Mouse (Mus musculus) heart, embryonic 15.5 days (tissue): ENCODE data around the gene Mat2a. TPM values are rescaled to one million over a fixed set of nuclear protein-coding genes. Genes with fewer than 3 reads are reported as not detected.
"Not testable (repeated sequence)": the region's sequence is repeated elsewhere in the genome, so short reads cannot be mapped to it uniquely, and the experiment has no call there.

ENCODE experiments used
- ATAC-seq: fragments of 200-750 bp; cut with Nextera tagmentation; replicated peaks from 2 replicates; pipeline ENCODE4 v1.8.0; 2017; ENCODE audit warnings: low read depth, moderate TSS enrichment; ENCODE audit not compliant: insufficient number of reproducible peaks, insufficient read depth, low FRiP score
- H3K27ac ChIP-seq: fragments of 300-500 bp; sonication (generic); 2 replicates; pipeline ENCODE4 v1.5.1; 2015; ENCODE audit warnings: mild to moderate bottlenecking, inconsistent platforms
- H3K27me3 ChIP-seq: fragments of 300-500 bp; sonication (generic); 2 replicates; pipeline ENCODE4 v1.6.1; 2015; ENCODE audit warnings: inconsistent platforms
- H3K36me3 ChIP-seq: fragments of 300-500 bp; sonication (generic); 2 replicates; pipeline ENCODE4 v1.6.1; 2015; ENCODE audit warnings: mild to moderate bottlenecking, inconsistent platforms
- H3K4me1 ChIP-seq: fragments of 300-500 bp; sonication (generic); replicated peaks from 2 replicates; pipeline ENCODE4 v1.6.1; 2015; ENCODE audit warnings: inconsistent platforms
- H3K4me2 ChIP-seq: fragments of 300-500 bp; sonication (generic); 2 replicates; pipeline ENCODE4 v1.6.1; 2015; ENCODE audit warnings: inconsistent platforms, mild to moderate bottlenecking, moderate library complexity
- H3K4me3 ChIP-seq: fragments of 300-500 bp; sonication (generic); 2 replicates; pipeline ENCODE4 v1.5.1; 2015; ENCODE audit warnings: mild to moderate bottlenecking, inconsistent platforms
- H3K9ac ChIP-seq: fragments of 300-500 bp; sonication (generic); 2 replicates; pipeline ENCODE4 v1.6.1; 2015; ENCODE audit warnings: mild to moderate bottlenecking, inconsistent platforms
- H3K9me3 ChIP-seq: fragments of 300-500 bp; sonication (generic); replicated peaks from 2 replicates; pipeline ENCODE4 v1.6.1; 2016; ENCODE audit warnings: inconsistent platforms
- WGBS: fragments of 180-500 bp; shearing (Covaris S2); methylation state at CpG from one replicate; pipeline ENCODE4 v1.1.7; 2015; ENCODE audit warnings: mixed read lengths; 5-methylcytosine and 5-hydroxymethylcytosine counted together
- polyA plus RNA-seq: library from polyadenylated mRNA; unstranded; fragments of >200 nt; fragmentation: Nextera tagmentation; extraction: Ambion mirVana; gene quantifications from 2 replicates; pipeline ENCODE4 v1.2.1, GENCODE M21; 2015

Gene Mat2a
- polyA plus RNA-seq, 1 experiment from 2014 or later, result 247 TPM

DNA sequence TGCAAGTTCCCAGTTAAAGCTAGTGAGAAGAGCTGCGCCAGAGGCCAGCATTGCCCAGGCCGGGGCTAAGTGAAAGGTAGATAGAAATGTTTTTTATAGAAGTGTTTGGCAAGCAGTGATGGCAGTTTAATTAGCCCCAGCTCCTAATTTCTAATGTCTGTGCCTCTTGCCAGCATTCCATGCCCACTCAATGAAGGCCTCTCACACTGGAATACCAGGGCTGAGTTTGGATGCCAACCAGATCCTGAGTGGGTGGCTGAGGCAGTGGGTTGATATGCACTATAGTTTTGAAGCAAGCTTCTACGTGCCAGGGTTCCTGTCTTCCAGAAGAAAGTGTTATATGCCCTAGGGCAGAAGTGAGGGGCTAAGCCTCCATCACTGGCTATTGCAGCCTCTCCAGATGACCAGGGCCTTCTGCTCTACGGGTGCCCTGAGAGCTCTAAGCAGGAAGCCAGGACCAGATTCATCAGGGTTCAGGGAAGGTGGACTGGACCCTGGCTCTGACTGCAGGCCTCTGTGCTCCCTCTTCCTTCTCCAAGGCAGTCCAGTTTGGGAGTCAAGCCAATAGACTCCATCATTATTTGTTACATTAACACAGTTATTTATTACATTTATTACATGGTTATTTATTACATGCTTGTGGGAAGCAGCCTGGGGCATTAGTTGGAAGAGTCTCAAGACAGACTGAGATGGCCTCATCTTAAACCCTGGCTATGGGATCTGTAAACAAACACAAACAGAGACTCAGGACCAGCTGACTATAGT, 36.0 kb upstream of the Mat2a start:
- ATAC-seq, result no peak
- no peaks in the 10 kb centered on the region for H3K27me3 ChIP-seq
- H3K9ac ChIP-seq, result no peak overlapping the region
- H3K9me3 ChIP-seq, result no peaks in the 10 kb centered on the region
- 0 out of 2 replicates have a peak, but pooled peaks cover 3% of the 10 kb centered on the region for H3K4me1 ChIP-seq
- H3K4me2 ChIP-seq, result no peak overlapping the region
- 72% methylated on average over 4 of the region's 4 CpGs for WGBS
- H3K36me3 ChIP-seq, result no peaks in the 10 kb centered on the region
- no peak overlapping the region for H3K27ac ChIP-seq
- H3K4me3 ChIP-seq, result no peak overlapping the region

DNA sequence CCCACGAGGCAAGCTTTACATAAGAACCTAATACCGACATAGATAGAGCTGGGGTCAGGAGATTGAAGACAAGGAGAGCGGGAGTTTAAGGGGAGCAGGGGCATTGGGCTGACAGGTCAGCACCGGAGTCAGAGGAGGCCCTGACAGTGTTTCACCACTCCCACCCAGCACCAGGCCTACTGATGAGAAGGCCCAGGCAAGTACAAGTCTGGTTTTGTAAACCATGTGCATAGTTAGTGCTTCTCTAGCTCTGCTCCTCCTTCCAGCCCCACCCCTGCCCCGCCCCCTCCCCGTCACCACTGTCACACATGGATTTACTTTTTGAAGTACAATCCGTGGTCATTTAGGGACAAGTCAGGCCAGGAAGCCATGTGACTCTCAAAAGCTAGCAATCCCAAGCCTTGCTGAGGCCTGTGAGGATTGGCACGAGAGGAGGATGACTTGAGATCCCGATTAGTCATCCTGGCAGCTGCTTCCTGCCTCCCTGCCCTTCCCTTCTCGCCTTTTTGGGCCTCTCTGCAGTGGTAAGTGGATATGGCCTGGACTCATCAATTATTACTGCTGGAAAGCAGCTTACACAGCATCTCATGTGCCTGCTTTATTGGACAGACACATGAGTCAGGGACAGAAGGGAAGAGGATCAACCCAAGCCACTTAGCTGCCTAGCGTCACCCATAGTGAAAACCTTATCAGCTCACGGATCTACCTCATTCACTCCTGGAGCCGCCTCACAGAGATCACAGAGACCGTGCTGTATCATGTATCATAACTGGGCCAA, 34.1 kb upstream of the Mat2a start:
- no peak overlapping the region for H3K4me2 ChIP-seq
- no peak overlapping the region for H3K9ac ChIP-seq
- no peaks in the 10 kb centered on the region for H3K36me3 ChIP-seq
- H3K4me1 ChIP-seq, result 0 out of 2 replicates have a peak, but pooled peaks cover 3% of the 10 kb centered on the region
- ATAC-seq, result no peak
- no peak overlapping the region for H3K27ac ChIP-seq
- no peaks in the 10 kb centered on the region for H3K27me3 ChIP-seq
- H3K4me3 ChIP-seq, result no peak overlapping the region
- H3K9me3 ChIP-seq, result no peaks in the 10 kb centered on the region
- 57% methylated on average over 14 of the region's 14 CpGs for WGBS

DNA sequence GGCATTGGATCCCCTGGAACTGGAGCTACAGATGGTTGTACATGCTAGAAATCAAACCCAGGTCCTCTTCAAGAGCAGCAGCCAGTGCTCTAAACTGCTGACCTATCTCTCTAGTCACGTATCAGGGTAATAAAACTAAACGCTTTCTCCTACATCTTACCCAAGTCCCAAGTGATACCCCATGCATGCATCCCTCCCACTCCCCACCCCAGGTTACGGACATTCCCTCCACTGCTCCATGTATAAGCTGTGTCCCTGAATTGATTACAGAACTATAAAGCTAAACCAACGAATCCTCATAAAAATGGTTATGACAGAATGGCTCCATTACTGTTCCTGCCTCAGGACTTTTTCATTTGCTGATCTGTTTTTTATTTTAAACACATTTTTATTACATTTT, 26.8 kb upstream of the Mat2a start:
- Histone ChIP-seq H3K27me3 (no peaks in the 10 kb centered on the region), H3K4me2 (no peak overlapping the region), H3K9ac (no peak overlapping the region), H3K4me1 (no peaks in the 10 kb centered on the region; the same call in 1 of the 2 replicates), H3K27ac (no peak overlapping the region), H3K36me3 (no peaks in the 10 kb centered on the region), H3K9me3 (no peaks in the 10 kb centered on the region), H3K4me3 (no peak overlapping the region)
- ATAC-seq, result no peak
- WGBS, result 81% methylated on average over 4 of the region's 4 CpGs

DNA sequence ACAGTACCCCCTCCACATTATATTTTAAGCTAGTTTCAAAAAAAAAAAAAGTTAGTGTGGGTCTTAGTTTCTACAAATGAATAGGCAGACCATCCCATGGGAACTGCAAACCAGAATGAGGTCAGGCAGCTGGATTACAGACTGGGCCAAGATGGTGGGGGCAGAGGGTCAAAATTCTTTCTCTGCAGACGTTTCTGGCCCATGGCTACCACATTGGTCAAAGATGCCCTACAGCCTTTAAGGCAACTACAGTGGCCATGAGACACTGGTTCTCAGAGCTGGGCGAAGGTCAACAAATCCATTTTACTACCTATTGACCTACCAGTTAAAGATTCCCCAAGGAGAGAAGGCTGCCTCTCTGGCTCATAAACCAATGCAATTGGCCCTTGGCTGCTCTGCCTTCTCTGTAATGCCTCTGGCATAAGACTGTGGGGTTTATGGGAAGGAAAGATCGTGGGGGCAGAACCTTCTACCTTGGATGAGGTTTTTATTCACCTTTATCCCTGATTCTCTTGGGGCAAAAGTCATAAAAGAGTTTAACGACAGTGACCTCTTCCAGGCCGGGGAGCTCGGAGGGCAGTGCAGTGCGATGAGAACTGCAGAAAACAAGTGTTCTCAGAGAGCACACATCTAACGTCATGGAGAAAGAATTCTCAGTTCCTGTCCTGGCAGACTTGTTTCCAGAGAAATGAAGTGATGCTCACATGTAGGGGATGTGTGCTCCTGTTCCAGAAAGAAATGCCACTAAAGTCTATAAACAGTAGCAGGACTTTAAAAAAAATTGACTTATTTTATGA, 26.2 kb upstream of the Mat2a start:
- Histone ChIP-seq H3K9ac (no peak overlapping the region), H3K36me3 (no peaks in the 10 kb centered on the region), H3K4me2 (no peak overlapping the region), H3K4me3 (no peak overlapping the region), H3K27ac (no peak overlapping the region), H3K27me3 (no peaks in the 10 kb centered on the region), H3K4me1 (no peaks in the 10 kb centered on the region; the same call in 1 of the 2 replicates), H3K9me3 (no peaks in the 10 kb centered on the region)
- no peak for ATAC-seq
- 59% methylated on average over 8 of the region's 8 CpGs for WGBS

DNA sequence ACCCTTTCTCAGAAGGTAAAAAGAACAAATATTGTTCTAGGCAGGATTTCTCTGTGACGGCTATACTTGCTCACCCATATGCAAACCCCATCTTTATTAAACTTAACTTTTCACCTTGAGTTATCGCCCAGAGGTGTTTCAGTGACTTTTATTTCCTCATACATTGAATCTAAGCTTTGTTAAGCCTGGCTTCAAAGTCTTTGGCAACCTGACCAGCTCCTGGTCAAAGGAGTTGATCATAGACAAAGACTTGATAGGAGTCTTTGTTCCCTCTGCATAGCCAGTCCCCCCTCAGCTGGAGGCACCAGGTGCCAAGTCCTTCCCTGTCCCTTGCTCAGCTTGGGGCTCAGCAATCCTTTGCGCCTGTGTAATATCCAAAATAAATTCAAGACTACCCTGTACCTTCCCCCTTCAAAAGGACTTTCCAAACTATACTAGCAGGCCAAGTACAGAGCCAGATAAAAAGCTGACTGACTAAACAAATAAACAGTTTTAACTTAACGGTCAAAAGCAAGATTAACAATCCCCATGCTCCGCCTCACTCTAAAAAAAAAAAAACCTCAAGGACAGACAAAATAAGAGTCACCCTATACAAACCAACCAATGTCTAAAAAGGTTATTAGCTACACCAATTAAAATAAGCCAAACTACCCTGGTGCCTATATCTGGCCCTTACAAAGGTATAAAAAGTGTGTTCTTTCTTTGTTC, 23.3 kb upstream of the Mat2a start:
- not testable (repeated sequence) for ATAC-seq, H3K27ac ChIP-seq
- 74% methylated on average over 5 of the region's 5 CpGs for WGBS

DNA sequence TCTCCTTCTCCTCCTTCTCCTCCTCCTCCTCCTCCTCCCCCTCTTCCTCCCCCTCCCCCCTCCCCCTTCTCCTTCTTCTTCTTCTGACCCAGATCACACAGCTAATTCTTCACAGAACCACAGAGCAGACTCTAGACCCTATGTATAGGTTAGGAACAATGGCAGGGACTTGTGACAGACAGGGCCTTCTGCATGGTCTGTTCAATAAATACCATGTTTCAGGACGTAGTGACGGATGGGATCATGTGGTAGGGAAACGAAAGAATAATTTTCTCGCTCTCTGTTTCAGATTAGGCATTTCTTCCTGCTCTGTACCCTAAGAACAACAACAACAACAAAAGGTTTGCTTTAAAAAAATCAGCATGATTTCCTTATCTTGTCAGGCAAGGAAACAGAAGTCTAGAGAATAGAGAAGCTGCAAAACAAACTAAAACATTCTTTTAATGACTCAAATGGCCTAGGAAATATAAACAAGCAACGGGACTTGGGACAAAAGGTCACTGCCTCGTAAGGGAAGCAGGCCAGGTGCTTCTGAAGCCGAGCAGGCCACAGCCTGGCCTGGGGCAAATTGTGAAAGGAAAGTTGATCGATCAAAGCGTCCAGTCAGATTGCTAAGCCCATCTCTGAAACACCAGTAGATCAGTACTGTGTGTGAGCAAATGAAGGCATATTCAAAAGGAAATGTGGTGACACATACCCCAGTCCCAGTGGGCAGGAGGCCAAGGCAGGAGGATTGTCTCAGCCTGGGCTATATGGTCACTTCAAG, 20.9 kb upstream of the Mat2a start:
- no peaks in the 10 kb centered on the region for H3K27me3 ChIP-seq
- H3K36me3 ChIP-seq, result no peaks in the 10 kb centered on the region
- no peaks in the 10 kb centered on the region for H3K9me3 ChIP-seq
- H3K27ac ChIP-seq, result no peak overlapping the region
- no peak overlapping the region for H3K4me2 ChIP-seq
- H3K9ac ChIP-seq, result no peak overlapping the region
- no peak overlapping the region for H3K4me3 ChIP-seq
- H3K4me1 ChIP-seq, result no peaks in the 10 kb centered on the region; the same call in 1 of the 2 replicates
- ATAC-seq, result no peak
- WGBS, result 49% methylated on average over 9 of the region's 9 CpGs

More for the DNA sequence above, 23.3 kb upstream of the Mat2a start:
- H3K9ac ChIP-seq, H3K27me3 ChIP-seq, H3K4me3 ChIP-seq, H3K36me3 ChIP-seq, H3K4me2 ChIP-seq, H3K9me3 ChIP-seq, H3K4me1 ChIP-seq: not testable (repeated sequence)

DNA sequence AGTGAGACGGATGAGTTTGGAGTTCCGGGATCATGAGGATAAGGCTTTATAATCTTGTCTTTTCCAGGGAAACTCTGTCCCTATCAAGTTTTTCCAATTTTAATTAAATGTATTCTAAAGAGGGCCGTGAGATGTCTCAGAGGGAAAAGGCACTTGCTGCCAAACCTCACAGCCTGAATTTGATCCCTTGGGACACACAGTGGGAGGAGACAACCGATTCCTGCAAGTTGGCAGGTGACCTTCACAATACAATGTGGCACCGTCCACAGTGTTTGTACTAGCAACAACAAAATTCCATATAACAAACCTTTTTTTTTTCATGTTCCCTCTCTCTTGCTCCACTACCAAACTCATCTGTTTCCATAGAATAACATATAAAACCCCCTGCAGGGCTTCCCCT, 19.6 kb upstream of the Mat2a start:
- WGBS, result 36% methylated on average over 5 of the region's 5 CpGs
- peak overlapping the region; percentile 5; the same call in 1 of the 2 replicates for H3K27ac ChIP-seq
- no peak overlapping the region for H3K4me2 ChIP-seq

DNA sequence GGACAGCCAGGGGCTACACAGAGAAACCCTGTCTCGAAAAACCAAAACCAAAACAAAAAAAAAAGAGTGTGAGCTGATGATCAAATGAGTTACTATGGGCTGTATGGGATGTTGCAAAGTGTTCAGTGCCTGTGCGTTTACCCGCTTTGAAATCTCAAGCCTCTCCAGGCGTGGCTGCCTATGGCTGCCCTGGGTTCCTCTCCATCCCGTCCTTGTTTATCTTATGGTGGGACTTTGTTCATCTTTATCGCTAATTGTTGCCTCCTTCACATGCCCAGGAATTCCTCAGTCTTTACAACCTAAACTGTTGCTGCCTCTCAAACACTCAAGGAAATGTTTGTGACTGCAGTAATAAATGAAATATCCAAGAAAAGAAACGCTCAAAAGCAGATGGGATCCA, 19.1 kb upstream of the Mat2a start:
- Histone ChIP-seq H3K4me3 (no peak overlapping the region), H3K9ac (no peak overlapping the region)
- 54% methylated on average over 7 of the region's 7 CpGs for WGBS

More for the DNA sequence above, 19.6 kb upstream of the Mat2a start:
- Histone ChIP-seq H3K9ac (no peak overlapping the region), H3K9me3 (no peaks in the 10 kb centered on the region), H3K36me3 (no peaks in the 10 kb centered on the region), H3K27me3 (no peaks in the 10 kb centered on the region), H3K4me3 (no peak overlapping the region), H3K4me1 (peaks cover 11% of the 10 kb centered on the region)
- no peak for ATAC-seq

DNA sequence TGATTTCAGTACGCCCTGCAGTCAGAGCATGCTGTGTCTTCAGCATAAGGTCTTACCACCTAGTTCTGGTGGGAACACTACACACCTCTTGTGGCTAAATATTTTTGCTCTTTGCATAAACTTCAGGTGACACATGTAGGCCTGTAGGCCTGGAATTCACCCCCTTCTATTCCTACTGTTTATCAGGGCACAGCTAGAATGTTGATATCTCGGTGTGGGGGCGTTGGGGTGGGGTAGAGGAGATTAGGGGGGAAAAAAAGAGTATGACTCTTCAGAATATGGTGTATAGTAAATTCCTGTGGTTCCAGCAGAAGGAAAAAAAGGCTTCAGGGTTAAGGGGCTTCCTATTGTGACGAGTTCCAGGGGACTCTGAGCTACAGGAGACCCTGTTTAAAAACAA, 17.2 kb upstream of the Mat2a start:
- Histone ChIP-seq H3K36me3 (no peaks in the 10 kb centered on the region), H3K4me3 (no peak overlapping the region), H3K9ac (no peak overlapping the region), H3K27ac (no peak overlapping the region), H3K27me3 (no peaks in the 10 kb centered on the region), H3K4me2 (no peak overlapping the region), H3K4me1 (peaks cover 11% of the 10 kb centered on the region), H3K9me3 (no peaks in the 10 kb centered on the region)
- 56% methylated on average over 4 of the region's 4 CpGs for WGBS
- no peak for ATAC-seq

More for the DNA sequence above, 19.1 kb upstream of the Mat2a start:
- peak overlapping the region; percentile 5; the same call in 1 of the 2 replicates for H3K27ac ChIP-seq
- no peak for ATAC-seq
- H3K4me1 ChIP-seq, result peaks cover 11% of the 10 kb centered on the region
- H3K4me2 ChIP-seq, result no peak overlapping the region
- no peaks in the 10 kb centered on the region for H3K9me3 ChIP-seq
- H3K27me3 ChIP-seq, result no peaks in the 10 kb centered on the region
- no peaks in the 10 kb centered on the region for H3K36me3 ChIP-seq

DNA sequence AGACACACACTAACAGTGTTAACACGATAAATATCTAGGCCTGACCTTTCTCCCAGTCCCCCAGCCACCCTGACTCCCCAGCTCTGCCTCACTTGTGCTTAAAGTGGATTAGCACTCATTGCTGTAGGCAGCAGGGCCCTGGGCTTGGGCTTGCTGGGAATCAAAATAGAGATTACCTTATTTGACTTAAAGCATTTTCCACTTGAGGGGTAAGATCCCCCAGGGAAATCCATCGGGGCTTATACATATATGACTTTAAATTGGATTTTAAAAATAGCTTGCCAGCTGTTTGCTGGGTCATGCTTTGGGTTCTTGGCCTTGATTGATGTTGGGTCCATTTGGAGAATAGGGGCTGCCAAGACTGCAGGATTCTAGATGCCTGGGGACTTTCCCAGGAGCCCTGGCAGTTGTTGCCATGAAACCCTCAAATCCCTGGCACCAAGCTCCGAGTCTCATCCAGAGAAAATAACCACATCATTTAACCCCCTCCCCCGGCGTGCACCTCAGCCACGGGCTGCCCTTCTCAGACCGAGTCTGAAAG, 15.5 kb upstream of the Mat2a start:
- Histone ChIP-seq H3K9me3 (no peaks in the 10 kb centered on the region), H3K9ac (no peak overlapping the region), H3K27me3 (no peaks in the 10 kb centered on the region), H3K4me2 (no peak overlapping the region), H3K27ac (peak overlapping the region; percentile 51; the same call in 1 of the 2 replicates), H3K36me3 (no peaks in the 10 kb centered on the region), H3K4me3 (no peak overlapping the region), H3K4me1 (peaks cover 11% of the 10 kb centered on the region)
- 55% methylated on average over 7 of the region's 7 CpGs for WGBS
- peak; percentile 64; the same call in 1 of the 2 replicates for ATAC-seq
